Mouse (Mus musculus) adrenal gland, postnatal 4 days (tissue): ENCODE results near the gene Lrrc4c. TPM values are rescaled to one million over a fixed set of nuclear protein-coding genes. Genes with fewer than 3 reads are reported as not detected.

Experiments
- DNase-seq, 2 experiments: peaks; one replicate each; pipeline ENCODE4 v3.0.0; 2021 to 2022; ENCODE audit warnings: low spot score in 2 of 2, mixed read lengths in 2 of 2
- total RNA-seq, 2 experiments: library from RNA; stranded (reverse); gene quantifications; 2 replicates each; pipeline ENCODE4 v1.2.3; 2021

Gene Lrrc4c
- total RNA-seq, 2 experiments from 2014 or later: 6.9 to 7.1 TPM

- no peak for DNase-seq
Measured at GRCm38 (mm10) chr2:96537469-96537868, 219.5 kb downstream of the Lrrc4c start.

- no peak for DNase-seq
Measured at GRCm38 (mm10) chr2:96547171-96547570, 229.2 kb downstream of the Lrrc4c start.

- no peak for DNase-seq
Measured at GRCm38 (mm10) chr2:96573755-96574154, 255.8 kb downstream of the Lrrc4c start.

GRCm38 (mm10) chr2:96577701-96578100 is 259.7 kb downstream of the Lrrc4c start:
- DNase-seq: no peak

- DNase-seq: no peak
Measured at GRCm38 (mm10) chr2:96580136-96580733, 262.3 kb downstream of the Lrrc4c start.

- DNase-seq: no peak
Measured at GRCm38 (mm10) chr2:96585665-96586064, 267.7 kb downstream of the Lrrc4c start.

GRCm38 (mm10) chr2:96604801-96605200 is 286.8 kb downstream of the Lrrc4c start:
- no peak for DNase-seq

- no peak for DNase-seq
Measured at GRCm38 (mm10) chr2:96614121-96614520, 296.2 kb downstream of the Lrrc4c start.

- no peak for DNase-seq
Measured at GRCm38 (mm10) chr2:96618691-96619205, 300.8 kb downstream of the Lrrc4c start.

GRCm38 (mm10) chr2:96667113-96667512 is 349.1 kb downstream of the Lrrc4c start:
- DNase-seq: no peak

- no peak for DNase-seq
Measured at GRCm38 (mm10) chr2:96681806-96682205, 363.8 kb downstream of the Lrrc4c start.

GRCm38 (mm10) chr2:96685328-96685727 is 367.4 kb downstream of the Lrrc4c start:
- no peak for DNase-seq

GRCm38 (mm10) chr2:96705004-96705403 is 387.0 kb downstream of the Lrrc4c start:
- no peak for DNase-seq

- no peak for DNase-seq
Measured at GRCm38 (mm10) chr2:96707772-96708350, 389.9 kb downstream of the Lrrc4c start.

- DNase-seq: no peak
Measured at GRCm38 (mm10) chr2:96714561-96714960, 396.6 kb downstream of the Lrrc4c start.

- DNase-seq: no peak
Measured at GRCm38 (mm10) chr2:96717353-96717752, 399.4 kb downstream of the Lrrc4c start.

- no peak for DNase-seq
Measured at GRCm38 (mm10) chr2:96723395-96723794, 405.4 kb downstream of the Lrrc4c start.

- DNase-seq: no peak
Measured at GRCm38 (mm10) chr2:96736081-96736480, 418.1 kb downstream of the Lrrc4c start.

GRCm38 (mm10) chr2:96755066-96755465 is 437.1 kb downstream of the Lrrc4c start:
- no peak for DNase-seq

- no peak for DNase-seq
Measured at GRCm38 (mm10) chr2:96757701-96758100, 439.7 kb downstream of the Lrrc4c start.

- DNase-seq: no peak
Measured at GRCm38 (mm10) chr2:96763538-96763937, 445.6 kb downstream of the Lrrc4c start.

- no peak for DNase-seq
Measured at GRCm38 (mm10) chr2:96775376-96775775, 457.4 kb downstream of the Lrrc4c start.
